Mouse (Mus musculus): ENCODE results near the gene H2al1a.

- TF ChIP-seq POLR2A (IDR thresholded peaks at IDR 0.05; ENCODE audit: borderline replicate concordance, low read depth, low read length) (no peak), CTCF (IDR thresholded peaks at IDR 0.05; ENCODE audit: low read depth, low read length) (no peak)
These were observed 30.0 kb upstream of the H2al1a start for GRCm38 (mm10) chrX:11269074-11269473.

Measured in bone marrow macrophage, adult 2 months (primary cell).